Mouse (Mus musculus) right cerebral cortex, postnatal 10 days (tissue): Measurements from ENCODE around the gene Spata17.

Source experiments
- DNase-seq, 2 experiments: peaks; one replicate each; pipeline ENCODE4 v3.0.0; 2021; ENCODE audit warnings: low spot score in 2 of 2

The Spata17 gene

GRCm38 (mm10) chr1:187086027-187086426 is 129.2 kb downstream of the Spata17 start:
- DNase-seq = no peak

GRCm38 (mm10) chr1:187077352-187077751 is 137.9 kb downstream of the Spata17 start:
- no peak for DNase-seq

GRCm38 (mm10) chr1:187077043-187077334 is 138.3 kb downstream of the Spata17 start:
- peak; percentile 30 to 46 for DNase-seq

GRCm38 (mm10) chr1:187076198-187077042 is 138.8 kb downstream of the Spata17 start:
- DNase-seq = no peak

- no peak for DNase-seq
These were observed 155.4 kb downstream of the Spata17 start for GRCm38 (mm10) chr1:187059874-187060273.

GRCm38 (mm10) chr1:187054333-187054732 is 160.9 kb downstream of the Spata17 start:
- DNase-seq = no peak

DNA sequence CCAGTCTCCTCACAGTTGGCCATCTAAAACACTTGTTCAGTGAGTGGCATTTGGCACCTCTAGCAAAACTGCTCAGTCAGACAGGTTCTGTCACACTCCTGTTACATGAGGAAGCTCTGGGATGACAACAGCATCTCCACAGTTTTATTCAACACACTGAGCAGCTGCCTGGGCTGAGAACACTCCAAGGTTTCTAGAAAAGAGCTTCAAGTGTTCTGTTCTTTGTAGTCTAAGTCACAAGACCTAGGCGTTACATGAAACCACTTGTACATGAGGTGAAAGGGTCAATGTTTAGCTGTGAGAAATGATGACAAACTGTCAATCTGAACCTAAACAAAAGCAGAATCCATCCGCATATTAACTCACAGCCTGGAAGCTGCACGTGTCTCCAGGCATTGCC is 161.4 kb downstream of the Spata17 start:
- no peak for DNase-seq

- DNase-seq = no peak
These were observed 162.7 kb downstream of the Spata17 start for GRCm38 (mm10) chr1:187052532-187052931.

- DNase-seq = no peak
These were observed 164.0 kb downstream of the Spata17 start for GRCm38 (mm10) chr1:187051296-187051695.

DNA sequence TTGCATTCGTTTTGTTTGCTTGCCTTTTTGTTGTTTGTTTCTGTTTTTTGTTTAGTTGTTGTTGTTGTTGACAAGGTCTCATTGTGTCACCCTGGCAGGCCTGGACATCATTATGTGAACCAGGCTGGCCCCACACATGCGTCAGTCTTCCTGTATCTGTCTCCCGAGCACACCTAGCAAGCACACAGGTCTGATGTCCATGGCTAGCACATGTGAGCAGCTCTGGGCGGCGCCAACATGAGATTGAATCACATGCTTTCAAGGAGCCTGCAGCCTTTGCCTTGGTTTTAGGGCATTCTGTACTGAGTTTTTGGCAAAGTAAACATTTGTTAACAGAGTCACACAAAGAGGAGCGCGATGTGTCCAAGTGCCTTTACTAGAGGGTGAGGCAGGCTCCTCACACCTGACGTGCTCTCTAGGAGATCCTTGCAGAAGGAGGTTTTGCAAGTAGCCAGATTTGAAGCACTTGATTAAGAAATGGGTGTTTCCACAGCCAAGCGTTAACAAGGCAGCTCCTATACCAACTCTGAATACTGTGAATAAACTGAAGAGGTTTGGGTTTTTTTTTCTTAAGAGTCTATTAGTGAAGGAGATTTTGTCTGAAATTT is 166.5 kb downstream of the Spata17 start:
- DNase-seq = no peak

GRCm38 (mm10) chr1:187044726-187045125 is 170.5 kb downstream of the Spata17 start:
- no peak for DNase-seq

DNA sequence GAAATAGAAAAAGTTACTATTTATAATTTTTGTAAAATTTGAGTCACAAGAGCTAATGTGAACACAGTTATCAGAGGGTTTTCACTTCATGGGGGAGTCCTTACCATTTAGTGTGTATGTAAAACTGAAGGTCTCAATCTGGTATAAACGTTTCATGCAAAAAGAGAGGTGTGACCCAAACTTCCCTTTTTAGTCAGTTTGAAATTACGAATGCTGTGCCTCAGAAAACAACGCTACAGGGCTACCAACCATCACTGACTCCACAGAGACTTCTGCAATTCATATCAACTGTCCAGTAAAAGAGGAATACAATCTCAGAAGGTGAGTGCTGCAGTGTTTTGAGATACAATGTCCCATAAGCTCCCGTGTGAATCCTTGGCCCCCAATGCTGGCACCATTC is 175.5 kb downstream of the Spata17 start:
- no peak for DNase-seq

DNA sequence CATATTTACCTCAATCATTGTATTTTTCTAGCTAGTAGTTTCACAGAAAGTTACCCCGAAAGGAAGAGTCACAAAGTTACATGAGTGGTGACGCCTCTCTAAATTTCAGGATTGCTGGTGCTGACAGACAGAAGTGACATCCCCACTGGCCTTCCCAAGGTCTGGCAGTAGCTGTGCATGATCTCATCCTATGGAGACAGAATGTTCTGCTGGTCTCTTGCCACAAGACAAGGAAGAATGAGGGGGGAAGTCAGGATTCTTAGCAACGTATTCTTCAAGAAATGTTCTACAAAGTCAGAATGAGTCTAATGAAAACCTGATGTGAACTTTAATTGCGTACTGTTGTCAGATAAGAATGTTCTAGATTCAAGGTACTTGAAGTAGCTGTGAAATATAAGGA is 179.5 kb downstream of the Spata17 start:
- DNase-seq = no peak

DNA sequence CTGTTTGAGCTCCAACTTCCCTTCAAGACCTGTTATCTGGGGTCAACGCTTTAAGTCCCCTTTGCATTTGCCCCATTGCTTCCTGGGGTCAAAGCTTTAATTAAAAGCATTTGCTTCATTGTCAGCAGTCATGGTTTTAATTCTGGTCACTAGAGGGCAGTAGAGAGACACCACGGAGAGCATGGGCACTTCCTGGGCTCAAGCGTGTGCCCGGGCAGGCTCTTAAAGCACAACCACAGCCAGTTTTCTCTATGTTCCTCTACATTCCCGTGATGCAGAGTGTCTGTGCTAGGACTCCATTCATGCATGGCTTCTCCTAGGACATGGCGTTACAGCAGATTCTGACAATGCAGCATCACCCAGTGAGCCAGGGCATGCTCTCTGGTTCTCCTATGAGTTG is 183.5 kb downstream of the Spata17 start:
- DNase-seq = peak; percentile 40 to 42

DNA sequence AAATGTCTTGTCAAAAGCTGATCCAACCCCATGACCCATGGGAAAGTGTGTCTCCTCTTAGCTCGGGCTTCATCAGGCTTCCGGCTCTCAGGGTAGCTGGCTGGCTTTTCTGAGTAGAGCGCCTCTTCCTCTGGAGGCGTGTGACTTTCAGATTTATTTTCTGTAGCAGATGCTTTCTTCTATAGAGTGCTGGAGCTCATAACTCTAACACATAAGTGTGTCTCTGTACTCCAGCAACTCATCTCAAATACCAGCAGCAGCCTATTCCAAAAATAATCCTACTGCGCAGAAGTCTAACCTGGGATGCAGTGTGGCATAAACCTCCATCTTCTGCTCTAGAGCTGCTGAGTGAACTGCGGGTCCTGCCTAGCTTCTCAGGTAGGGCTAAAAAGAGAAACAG is 186.4 kb downstream of the Spata17 start:
- peak in 1 of 2 experiments; percentile 30 for DNase-seq

- no peak for DNase-seq
These were observed 195.3 kb downstream of the Spata17 start for GRCm38 (mm10) chr1:187020011-187020410.

- no peak for DNase-seq
These were observed 199.1 kb downstream of the Spata17 start for GRCm38 (mm10) chr1:187016116-187016515.

DNA sequence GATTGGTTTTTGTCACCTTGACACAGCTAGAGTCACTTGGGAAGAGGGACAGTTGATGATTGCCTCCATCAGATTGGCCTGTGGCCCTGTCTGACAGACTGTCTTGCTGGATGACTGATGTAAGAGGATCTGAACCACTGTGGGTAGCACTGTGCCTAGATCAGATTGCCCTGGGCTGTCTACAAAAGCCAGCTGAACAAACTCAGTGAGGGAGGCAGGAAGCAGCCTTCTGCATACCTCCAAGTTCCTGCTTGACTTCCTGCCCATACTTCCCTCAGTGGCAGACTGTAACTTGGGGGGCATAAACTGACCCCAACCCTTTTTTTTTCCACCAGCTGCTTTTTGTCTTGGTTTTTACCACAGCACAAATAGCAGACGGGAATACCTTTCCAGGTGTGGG is 199.6 kb downstream of the Spata17 start:
- DNase-seq = no peak

GRCm38 (mm10) chr1:187014141-187014540 is 201.1 kb downstream of the Spata17 start:
- DNase-seq = no peak

DNA sequence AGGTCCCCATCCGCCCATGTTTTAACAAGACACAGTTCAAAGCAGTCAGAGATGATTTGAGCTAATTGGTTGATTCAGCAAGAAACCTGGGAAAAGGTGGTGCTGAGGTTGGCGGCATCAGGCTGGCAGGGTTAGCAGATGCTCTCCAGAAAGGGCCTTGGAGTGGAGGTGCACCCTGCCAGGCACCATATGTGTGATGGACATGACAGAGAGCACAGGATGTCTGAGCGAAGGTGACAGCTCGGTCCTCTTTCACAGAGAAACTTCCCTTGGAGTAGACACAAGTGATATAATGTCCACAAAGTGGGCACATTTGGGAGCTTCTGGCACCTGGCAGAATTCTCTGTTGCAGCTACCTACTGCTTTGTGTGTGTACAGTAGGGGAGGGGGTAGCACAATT is 203.7 kb downstream of the Spata17 start:
- DNase-seq = no peak

- DNase-seq = no peak
These were observed 205.2 kb downstream of the Spata17 start for GRCm38 (mm10) chr1:187010071-187010470.

GRCm38 (mm10) chr1:187008236-187008635 is 207.0 kb downstream of the Spata17 start:
- no peak for DNase-seq

GRCm38 (mm10) chr1:187006227-187006925 is 208.9 kb downstream of the Spata17 start:
- DNase-seq = no peak
